Comparison of ENCODE assay signal across 24 mouse cellular contexts in genomic region chr4:85695237-85695636, GRCm38 (mm10).
DNase-seq lines count a peak whose midpoint lies in the region; ATAC-seq lines count a peak whose summit lies in the region.
"Had no signal": no experiment of that assay in that cellular context is flagged by ENCODE, and none has a peak within 500 bp of the region (broad histone marks: within the 10 kb centered on the region; RNA-seq: fewer than 3 reads in every experiment).

No protein-coding gene starts in this region.

- peak; percentile 50; the same call in 1 of the 2 replicates for ATAC-seq in frontal cortex, adult (ENCODE audit: low TSS enrichment)
- ATAC-seq in granulocyte monocyte progenitor cell, adult 5-6 weeks (replicated peaks; ENCODE audit: poor library complexity, severe bottlenecking), result peak; percentile 17; the same call in 1 of the 2 replicates
- ATAC-seq: forebrain, embryonic 14.5 days; forebrain, postnatal 0 days; hindbrain, embryonic 16.5 days; Patski had no signal

- H3K27ac ChIP-seq in limb, embryonic 10.5 days, result no peak overlapping the region
- H3K27ac ChIP-seq: embryonic facial prominence, embryonic 12.5 days; embryonic facial prominence, embryonic 15.5 days; hindbrain, embryonic 10.5 days; hindbrain, embryonic 13.5 days had no signal

- no peaks in the 10 kb centered on the region for H3K9me3 ChIP-seq in limb, embryonic 10.5 days (replicated peaks)
- H3K9me3 ChIP-seq: embryonic facial prominence, embryonic 12.5 days; embryonic facial prominence, embryonic 15.5 days had no signal

- DNase-seq in frontal cortex, postnatal 36 days (ENCODE audit: low spot score in 2 of 2), result no peak
- peak; percentile 36 for DNase-seq in lung, postnatal 25 days (ENCODE audit: low spot score)
- DNase-seq in lung, adult 18-20 months, result no peak
- no peak for DNase-seq in limb, embryonic 10.5 days (ENCODE audit: low spot score)
- DNase-seq: adrenal gland, postnatal 10 days; adrenal gland, postnatal 36 days; cerebellum, adult 11 months; cerebellum, adult 2 months; cerebellum, adult 9-11 months; cerebellum, postnatal 25 days; forebrain, postnatal 0 days; gastrocnemius, postnatal 10 days; gastrocnemius, postnatal 36 days; heart, adult 11 months; heart, postnatal 36 days had no signal

- H3K36me3 ChIP-seq in limb, embryonic 10.5 days, result no peaks in the 10 kb centered on the region
- H3K36me3 ChIP-seq: embryonic facial prominence, embryonic 12.5 days; embryonic facial prominence, embryonic 15.5 days; hindbrain, embryonic 10.5 days; hindbrain, embryonic 13.5 days had no signal

- no peaks in the 10 kb centered on the region for H3K4me1 ChIP-seq in limb, embryonic 10.5 days
- H3K4me1 ChIP-seq: embryonic facial prominence, embryonic 12.5 days; embryonic facial prominence, embryonic 15.5 days; hindbrain, embryonic 10.5 days; hindbrain, embryonic 13.5 days had no signal

- 91% methylated on average over 1 of the region's 1 CpGs for WGBS in limb, embryonic 10.5 days

- H3K27me3 ChIP-seq in limb, embryonic 10.5 days (ENCODE audit: low read depth, poor library complexity, severe bottlenecking), result no peaks in the 10 kb centered on the region
- H3K27me3 ChIP-seq: embryonic facial prominence, embryonic 12.5 days; embryonic facial prominence, embryonic 15.5 days; hindbrain, embryonic 13.5 days had no signal

- H3K4me3 ChIP-seq in limb, embryonic 10.5 days, result no peak overlapping the region
- H3K4me3 ChIP-seq: embryonic facial prominence, embryonic 12.5 days; embryonic facial prominence, embryonic 15.5 days; hindbrain, embryonic 10.5 days; hindbrain, embryonic 13.5 days had no signal
